Mouse (Mus musculus) myocyte (in vitro differentiated cells): ENCODE results near the gene Ppard.

ENCODE experiments used
- CEBPB ChIP-seq: IDR thresholded peaks from 2 replicates; pipeline ENCODE4 v1.6.1; 2011; ENCODE audit warnings: mild to moderate bottlenecking, moderate library complexity; ENCODE audit not compliant: poor library complexity, insufficient read depth, severe bottlenecking
- E2F4 ChIP-seq: IDR thresholded peaks from one replicate; pipeline ENCODE4 v1.6.1; 2011; ENCODE audit warnings: mild to moderate bottlenecking, control low read depth, moderate library complexity; ENCODE audit not compliant: insufficient read depth
- MAX ChIP-seq: IDR thresholded peaks from one replicate; pipeline ENCODE4 v1.6.1; 2011; ENCODE audit warnings: low read depth, mild to moderate bottlenecking, control low read depth
- MYOD1 ChIP-seq, 3 experiments: IDR thresholded peaks; one replicate each; pipeline ENCODE4 v1.6.1; 2011; ENCODE audit warnings: control low read depth in 2 of 3, low read depth in 2 of 3, mild to moderate bottlenecking in 2 of 3, moderate library complexity in 1 of 3; ENCODE audit not compliant: insufficient read length in 2 of 3, control insufficient read depth in 1 of 3
- MYOG ChIP-seq, 3 experiments: IDR thresholded peaks; one replicate each; pipeline ENCODE4 v1.6.1; 2011; ENCODE audit warnings: control low read depth in 2 of 3, low read depth in 2 of 3, mild to moderate bottlenecking in 2 of 3; ENCODE audit not compliant: insufficient read length in 2 of 3, control insufficient read depth in 1 of 3, insufficient read depth in 1 of 3
- POLR2A ChIP-seq: IDR thresholded peaks from one replicate; pipeline ENCODE4 v1.6.1; 2011; ENCODE audit warnings: low read depth, mild to moderate bottlenecking, control low read depth, moderate library complexity; ENCODE audit not compliant: insufficient read length
- POLR2AphosphoS2 ChIP-seq: IDR thresholded peaks from one replicate; pipeline ENCODE4 v1.6.1; 2011; ENCODE audit warnings: low read depth, control low read depth; ENCODE audit not compliant: insufficient read length
- REST ChIP-seq: IDR thresholded peaks from one replicate; pipeline ENCODE4 v1.6.1; 2011; ENCODE audit warnings: mild to moderate bottlenecking, control low read depth, moderate library complexity; ENCODE audit not compliant: insufficient read depth, insufficient read length
- SRF ChIP-seq: IDR thresholded peaks from one replicate; pipeline ENCODE4 v1.6.1; 2011; ENCODE audit warnings: low read depth; ENCODE audit not compliant: control insufficient read depth, insufficient read length
- TCF12 ChIP-seq: IDR thresholded peaks from one replicate; pipeline ENCODE4 v1.6.1; 2011; ENCODE audit warnings: mild to moderate bottlenecking, control low read depth; ENCODE audit not compliant: poor library complexity, insufficient read depth, severe bottlenecking
- TCF3 ChIP-seq: IDR thresholded peaks from one replicate; pipeline ENCODE4 v1.6.1; 2011; ENCODE audit warnings: low read depth, control low read depth; ENCODE audit not compliant: insufficient read length
- USF1 ChIP-seq: IDR thresholded peaks from one replicate; pipeline ENCODE4 v1.6.1; 2011; ENCODE audit warnings: low read depth, mild to moderate bottlenecking, control low read depth, moderate library complexity

DNA sequence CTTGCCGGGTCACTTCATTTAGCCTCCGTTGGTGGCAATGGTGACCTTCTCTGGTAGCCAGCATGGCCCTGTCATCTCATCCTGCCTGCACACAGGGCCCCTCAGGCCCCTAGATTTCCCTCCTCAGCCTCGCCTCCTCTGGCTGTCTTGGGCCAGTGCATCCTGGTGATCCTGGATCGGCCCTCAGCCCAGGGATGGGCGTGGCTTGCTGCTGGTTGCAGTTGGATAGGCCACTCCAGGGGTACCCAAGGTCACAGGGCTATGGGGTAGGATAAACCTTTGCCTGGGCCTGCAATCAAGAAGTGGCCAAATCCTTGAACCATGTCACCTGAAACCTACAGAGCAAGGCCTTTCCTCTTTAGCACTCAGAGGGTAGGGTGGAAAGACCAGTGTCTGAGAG, 54.5 kb downstream of the Ppard start:
- TF ChIP-seq POLR2A (no peak), TCF12 (no peak), TCF3 (no peak), USF1 (no peak), POLR2AphosphoS2 (no peak), REST (no peak), MYOD1 (IDR thresholded peaks at IDR 0.05; ENCODE audit: control insufficient read depth in 1 of 3, insufficient read length in 2 of 3, low read depth in 2 of 3) (no peak), E2F4 (no peak), MAX (no peak), MYOG (IDR thresholded peaks at IDR 0.05; ENCODE audit: control insufficient read depth in 1 of 3, insufficient read depth in 1 of 3, insufficient read length in 2 of 3, low read depth in 2 of 3) (no peak), CEBPB (no peak), SRF (no peak)
